Mouse (Mus musculus) bone marrow, adult 2 months (tissue): ENCODE measurements around the gene Slc11a2. TPM values are rescaled to one million over a fixed set of nuclear protein-coding genes. Genes with fewer than 3 reads are reported as not detected.
"Not testable (repeated sequence)": the region's sequence is repeated elsewhere in the genome, so short reads cannot be mapped to it uniquely, and the experiment has no call there.

Experiments used
- H3K27ac ChIP-seq: fragments of 200-500 bp; 2 replicates; pipeline ENCODE4 v1.5.1; 2012; ENCODE audit warnings: low read depth, mild to moderate bottlenecking, control low read depth, inconsistent platforms, low read length; ENCODE audit not compliant: control insufficient read depth, poor library complexity, insufficient read depth
- H3K4me1 ChIP-seq: fragments of 200-500 bp; 2 replicates; pipeline ENCODE4 v1.6.1; 2011; ENCODE audit warnings: low read length; ENCODE audit not compliant: control insufficient read depth, insufficient read depth
- H3K4me3 ChIP-seq: fragments of 200-500 bp; replicated peaks from 2 replicates; pipeline ENCODE3; 2011; ENCODE audit warnings: mild to moderate bottlenecking, low read depth, low read length, control low read depth; ENCODE audit not compliant: control insufficient read depth
- CTCF ChIP-seq: fragments of 200-500 bp; IDR thresholded peaks from 2 replicates; pipeline ENCODE4 v1.5.1; 2011; ENCODE audit warnings: low read length, control low read depth; ENCODE audit not compliant: control insufficient read depth, insufficient read depth
- POLR2A ChIP-seq: fragments of 200-500 bp; IDR thresholded peaks from 2 replicates; pipeline ENCODE4 v1.6.1; 2011; ENCODE audit warnings: low read depth, mild to moderate bottlenecking, control low read depth, low read length, borderline replicate concordance; ENCODE audit not compliant: control insufficient read depth
- WGBS: fragments of 180-500 bp; shearing (Covaris S2); methylation state at CpG from one replicate; pipeline ENCODE4 v1.1.7; 2018; 5-methylcytosine and 5-hydroxymethylcytosine counted together
- polyA plus RNA-seq: library from polyadenylated mRNA; stranded (reverse); fragments of >200 nt; gene quantifications from 2 replicates; pipeline ENCODE4 v1.2.4, GENCODE M21; 2011; ENCODE audit warnings: low replicate concordance; ENCODE audit not compliant: missing spikeins, insufficient read depth, insufficient read length

Slc11a2 gene
- polyA plus RNA-seq, 1 experiment: 30.7 TPM

DNA sequence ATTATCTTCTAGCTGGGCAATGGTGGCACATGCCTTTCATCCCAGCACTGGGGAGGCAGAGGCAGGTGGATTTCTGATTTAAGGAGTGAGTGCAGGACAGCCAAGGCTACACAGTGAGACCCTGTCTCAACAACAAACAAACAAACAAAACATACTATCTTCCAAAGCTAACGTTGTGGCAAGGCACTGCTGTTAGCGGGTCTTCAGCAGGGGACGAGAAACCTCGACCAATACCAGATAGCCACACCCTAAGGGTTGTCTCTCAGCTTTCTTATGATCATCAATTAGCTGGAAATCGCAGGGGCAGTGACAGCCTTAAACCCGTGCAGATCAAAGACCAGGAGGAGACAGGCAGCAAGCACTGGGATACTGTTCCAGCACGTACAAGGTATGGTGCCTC, 60.6 kb downstream of the Slc11a2 start, which contains the start of gene Higd1c:
Gene Higd1c (plus strand): TSS at position 301 of the 400 bp plus-strand sequence.
- no peak for TF ChIP-seq CTCF
- no peak for TF ChIP-seq POLR2A
- WGBS: 74% methylated on average over 7 of the region's 7 CpGs

DNA sequence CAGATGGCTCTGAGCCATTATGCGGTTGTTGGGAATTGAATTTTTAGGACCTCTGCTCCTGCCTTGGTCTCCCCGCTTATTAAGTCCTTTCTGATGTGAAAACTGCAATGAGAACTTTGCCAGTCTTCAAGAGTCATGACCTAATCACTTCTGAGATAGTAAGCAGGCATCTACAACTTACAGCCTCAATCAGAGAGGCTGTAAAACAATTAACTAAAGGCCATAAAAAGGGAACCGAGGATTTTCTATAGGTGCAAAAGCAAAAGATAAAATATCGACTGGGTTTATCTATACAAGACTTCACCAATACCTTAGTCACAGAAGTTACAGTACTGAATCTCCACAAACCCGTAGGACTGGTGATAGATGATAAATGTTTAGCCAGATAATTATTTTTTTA, 69.0 kb downstream of the Slc11a2 start:
- no peak for TF ChIP-seq CTCF
- TF ChIP-seq POLR2A: no peak
- 61% methylated on average over 5 of the region's 5 CpGs for WGBS
- Histone ChIP-seq H3K4me1 (no peaks in the 10 kb centered on the region), H3K4me3 (no peak overlapping the region), H3K27ac (no peak overlapping the region)

More for the DNA sequence above, 60.6 kb downstream of the Slc11a2 start, which contains the start of gene Higd1c:
- Histone ChIP-seq H3K4me3 (no peak within 1 kb of the TSS), H3K4me1 (no peaks in the 10 kb centered on the region), H3K27ac (no peak within 1 kb of the TSS)

DNA sequence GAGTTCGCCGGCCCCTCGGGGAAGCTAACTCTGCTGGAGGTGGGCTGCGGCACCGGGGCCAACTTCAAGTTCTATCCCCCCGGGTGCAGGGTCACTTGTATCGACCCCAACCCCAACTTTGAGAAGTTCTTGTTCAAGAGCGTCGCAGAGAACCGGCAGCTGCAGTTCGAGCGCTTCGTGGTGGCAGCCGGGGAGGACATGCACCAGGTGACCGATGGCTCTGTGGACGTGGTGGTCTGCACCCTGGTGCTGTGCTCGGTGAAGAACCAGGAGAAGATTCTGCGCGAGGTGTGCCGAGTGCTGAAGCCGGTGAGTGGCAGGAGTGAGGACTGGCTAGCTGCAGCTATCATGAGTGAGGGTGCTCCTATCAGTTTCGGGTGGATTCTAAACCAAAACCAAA, 71.5 kb downstream of the Slc11a2 start:
- H3K27ac ChIP-seq, H3K4me3 ChIP-seq: not testable (repeated sequence)
- WGBS: 83% methylated on average over 21 of the region's 22 CpGs

DNA sequence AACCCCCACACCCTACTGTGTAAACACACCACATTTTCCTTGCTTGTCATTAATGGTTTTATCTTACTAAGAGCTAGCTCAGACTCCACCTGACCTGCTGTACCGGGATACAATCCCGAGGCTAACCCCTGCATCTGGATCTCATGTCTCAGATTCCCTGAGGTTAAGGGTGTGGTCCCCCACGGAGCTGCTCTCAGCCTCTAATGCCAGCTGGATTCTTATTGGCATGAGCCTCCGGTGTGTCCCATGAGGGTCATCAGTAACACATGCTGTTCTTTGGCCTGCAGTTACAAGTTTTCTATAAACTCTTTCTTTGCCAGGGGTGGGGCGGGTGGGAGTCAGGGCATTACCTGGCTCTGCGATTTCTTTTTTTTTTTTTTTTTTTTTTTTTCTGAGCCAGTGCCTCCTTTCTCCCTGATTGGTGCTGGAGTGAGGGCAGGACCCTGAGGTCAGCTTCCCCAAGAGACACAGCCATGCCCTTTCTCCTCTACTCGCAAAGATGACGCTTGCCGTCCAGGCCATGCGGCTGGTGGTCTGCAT, 72.1 kb downstream of the Slc11a2 start, which contains the start of the genes Methig1 and Mettl7a2:
Gene Methig1 (plus strand): TSS at position 439 of the 540 bp plus-strand sequence.
Gene Mettl7a2 (plus strand): TSS at position 490 of the 540 bp plus-strand sequence.
- TF ChIP-seq CTCF: no peak
- TF ChIP-seq POLR2A: no peak
- H3K4me1 ChIP-seq: no peaks in the 10 kb centered on the region
- H3K4me3 ChIP-seq: no peak within 1 kb of the TSS
- no peak within 1 kb of the TSS for H3K27ac ChIP-seq
- WGBS: 88% methylated on average over 10 of the region's 10 CpGs

More for the DNA sequence above, 71.5 kb downstream of the Slc11a2 start:
- H3K4me1 ChIP-seq: not testable (repeated sequence)

DNA sequence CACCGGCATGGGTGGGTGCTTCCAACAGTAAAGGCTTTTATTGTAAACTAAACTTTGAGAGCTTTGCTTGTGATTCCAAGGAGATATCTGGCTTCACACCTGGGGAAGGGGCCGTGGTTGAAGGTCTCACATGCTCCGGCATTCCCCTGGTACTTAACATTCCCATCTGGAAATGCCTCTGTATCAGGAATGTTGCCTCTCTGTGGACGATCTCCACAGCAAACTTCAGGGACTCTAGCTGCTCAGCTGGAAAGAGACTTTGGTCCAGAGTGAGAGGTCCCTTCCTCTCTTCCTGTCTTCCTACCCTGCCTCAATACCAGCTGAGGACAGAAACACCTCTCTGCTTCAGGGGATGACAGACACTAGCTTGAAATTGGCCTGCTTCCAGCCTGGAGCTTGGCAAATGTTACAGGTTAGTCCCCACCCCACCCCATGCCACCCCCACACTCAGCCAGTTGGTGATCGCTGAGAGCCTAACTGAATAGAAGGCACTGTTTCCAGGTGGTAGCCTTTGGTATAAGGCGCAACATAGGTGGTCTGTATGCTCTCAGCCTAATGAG, 73.3 kb downstream of the Slc11a2 start:
- no peak overlapping the region for H3K27ac ChIP-seq
- no peak overlapping the region for H3K4me3 ChIP-seq
- no peak for TF ChIP-seq POLR2A
- TF ChIP-seq CTCF: no peak
- 75% methylated on average over 6 of the region's 6 CpGs for WGBS
- no peaks in the 10 kb centered on the region for H3K4me1 ChIP-seq

DNA sequence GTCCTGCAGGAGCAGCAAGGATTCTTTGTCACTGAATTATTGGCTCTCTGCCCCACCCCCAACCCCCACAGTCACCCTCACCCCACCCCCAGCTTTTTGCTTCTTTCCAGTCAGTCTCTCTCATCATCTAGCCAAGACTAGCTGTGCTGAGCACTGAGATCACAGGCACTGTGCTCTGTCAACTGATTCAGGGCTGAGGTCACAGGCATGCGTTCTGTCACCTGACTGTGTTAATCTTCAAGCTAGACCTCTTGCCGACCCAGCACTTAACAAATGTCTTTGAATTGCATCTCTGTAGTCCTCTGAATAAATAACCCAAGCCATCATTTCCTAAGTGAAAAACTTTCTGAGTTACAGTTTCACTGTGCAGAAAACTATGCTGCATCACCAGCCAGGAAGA, 75.4 kb downstream of the Slc11a2 start:
- Histone ChIP-seq H3K27ac (no peak overlapping the region), H3K4me3 (no peak overlapping the region), H3K4me1 (no peaks in the 10 kb centered on the region)
- WGBS: 75% methylated on average over 2 of the region's 2 CpGs
- no peak for TF ChIP-seq CTCF
- TF ChIP-seq POLR2A: no peak

DNA sequence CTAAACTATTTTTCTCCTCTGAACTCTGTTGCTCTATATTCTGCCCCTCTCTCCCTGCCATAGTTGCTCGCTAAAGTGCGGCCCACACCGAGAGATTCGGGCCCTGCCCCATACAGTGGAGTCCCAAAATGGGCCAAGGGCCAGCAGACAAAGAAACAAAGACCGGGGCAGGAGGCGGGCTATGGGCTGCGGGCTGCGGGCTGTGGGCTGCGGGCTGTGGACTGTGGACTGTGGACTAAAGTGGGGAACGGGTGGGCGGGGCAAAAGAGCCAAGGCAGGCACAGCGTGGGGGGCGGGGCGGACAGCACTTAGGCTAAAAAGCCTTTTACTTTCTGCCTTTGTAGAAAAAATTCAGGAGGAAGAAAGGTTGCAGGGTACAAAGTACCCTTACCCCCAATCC, 78.1 kb downstream of the Slc11a2 start:
- H3K4me1 ChIP-seq: no peaks in the 10 kb centered on the region
- no peak overlapping the region for H3K27ac ChIP-seq
- no peak for TF ChIP-seq CTCF
- TF ChIP-seq POLR2A: no peak
- H3K4me3 ChIP-seq: no peak overlapping the region
- WGBS: 84% methylated on average over 14 of the region's 14 CpGs

DNA sequence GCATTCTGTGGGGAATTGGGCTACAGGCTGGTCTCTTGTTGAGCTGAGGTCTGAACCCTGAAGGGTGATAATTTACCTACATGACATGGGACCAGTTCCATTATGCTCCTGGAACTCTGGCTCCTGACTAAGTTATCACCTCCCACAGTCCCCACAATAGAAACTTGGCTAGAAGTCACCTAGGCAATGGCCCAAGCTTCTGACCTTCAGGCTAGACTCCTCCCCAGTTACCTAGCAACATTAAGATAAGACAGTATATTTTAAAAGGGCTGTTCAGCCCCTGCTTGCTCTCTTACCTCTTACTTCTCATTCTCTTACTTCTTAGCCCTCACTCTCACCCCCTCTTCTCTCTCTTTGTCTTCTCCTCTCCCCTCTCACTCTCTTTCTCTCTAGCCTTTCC, 79.4 kb downstream of the Slc11a2 start:
- Histone ChIP-seq H3K4me3 (no peak overlapping the region), H3K4me1 (no peaks in the 10 kb centered on the region), H3K27ac (no peak overlapping the region)
- TF ChIP-seq POLR2A (no peak), CTCF (no peak)

DNA sequence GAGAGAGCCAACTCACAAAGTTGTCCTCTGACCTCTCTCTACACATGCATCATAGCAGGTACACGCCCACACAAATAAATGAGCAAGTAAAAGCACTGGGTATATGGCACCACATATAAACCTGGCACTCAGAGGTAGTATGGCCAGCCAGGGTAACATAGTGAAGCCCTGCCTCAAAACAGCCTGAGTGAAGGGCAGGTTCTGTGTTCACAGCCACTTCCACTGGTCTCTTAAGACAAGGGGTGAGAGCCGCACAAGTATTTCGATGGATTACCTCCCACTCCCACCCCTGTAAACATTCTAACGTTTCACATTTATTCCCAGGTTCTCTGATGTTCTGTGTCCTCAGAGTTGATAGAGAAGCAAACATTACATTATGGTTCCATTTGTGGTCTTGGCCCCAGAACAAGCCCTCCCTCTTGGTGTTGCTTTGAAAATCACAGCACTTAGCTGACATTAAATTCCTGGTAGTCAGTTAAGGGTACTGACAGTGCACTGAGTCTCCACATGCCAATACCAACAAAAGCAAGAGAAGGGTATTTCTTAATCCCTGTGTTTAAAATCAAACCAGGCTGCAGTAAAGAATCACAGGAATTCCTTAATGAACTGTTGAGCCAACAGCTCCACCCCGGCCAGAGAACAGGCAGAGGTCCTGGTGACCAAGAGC, 83.4 kb downstream of the Slc11a2 start:
- H3K4me1 ChIP-seq, H3K27ac ChIP-seq: not testable (repeated sequence)
- 80% methylated on average over 5 of the region's 5 CpGs for WGBS

More for the DNA sequence above, 83.4 kb downstream of the Slc11a2 start:
- H3K4me3 ChIP-seq: not testable (repeated sequence)
